In the genomic region with DNA sequence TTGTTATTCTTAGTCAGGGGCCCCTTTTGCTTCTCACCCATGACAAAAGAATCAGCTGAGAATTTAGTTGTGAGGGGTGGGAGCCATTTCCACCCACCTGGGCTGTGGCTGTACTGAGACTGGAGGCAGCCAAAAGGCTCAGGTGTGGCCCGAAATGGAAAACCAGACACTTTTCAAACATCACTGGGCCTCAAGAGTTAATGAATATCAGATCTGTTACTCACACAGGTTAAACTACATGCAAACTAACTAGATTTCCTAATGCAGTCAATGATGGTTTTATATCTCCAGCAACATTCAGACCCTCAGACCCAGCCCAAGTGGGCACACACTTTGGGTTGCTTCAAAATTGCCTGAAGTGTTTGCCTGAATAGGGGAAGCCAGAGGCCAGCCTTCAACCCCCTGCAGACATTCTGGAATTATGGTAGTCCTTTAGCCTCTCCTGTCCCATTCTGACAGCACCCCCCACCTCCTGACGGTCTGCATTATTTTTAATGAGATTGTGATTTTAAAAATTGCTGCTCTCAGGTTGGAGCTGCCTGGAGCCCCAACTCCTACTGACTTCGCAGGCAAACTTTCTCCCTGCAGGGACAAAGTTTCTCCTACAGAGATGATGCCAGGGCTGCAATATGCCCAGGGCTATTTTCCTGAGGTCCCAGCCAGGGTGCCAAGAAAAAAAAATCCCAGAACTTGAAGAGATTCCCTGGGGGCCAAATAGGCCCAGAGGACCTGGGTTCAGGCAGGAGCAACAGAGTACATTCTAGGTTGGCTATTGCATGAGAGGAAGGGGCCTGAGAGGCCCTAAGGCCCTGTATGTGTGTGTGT, we compare ENCODE assay signal across 9 mouse cellular contexts. TPM values are rescaled to one million over a fixed set of nuclear protein-coding genes. Genes with fewer than 3 reads are reported as not detected.
DNase-seq lines count a peak whose midpoint lies in the region; ATAC-seq lines count a peak whose summit lies in the region.
"Had no signal": no experiment of that assay in that cellular context is flagged by ENCODE, and none has a peak within 500 bp of the region (broad histone marks: within the 10 kb centered on the region; RNA-seq: fewer than 3 reads in every experiment).

No protein-coding gene starts in this region.

- H3K36me3 ChIP-seq in embryonic facial prominence, embryonic 14.5 days (ENCODE audit: control insufficient read depth, insufficient read depth, low read length), result peaks cover 25% of the 10 kb centered on the region; the same call in 1 of the 2 replicates
- H3K36me3 ChIP-seq in kidney, embryonic 14.5 days (ENCODE audit: control insufficient read depth, insufficient read depth, low read length), result peaks cover 56% of the 10 kb centered on the region
- H3K36me3 ChIP-seq: G1E had no signal

- H3K4me2 ChIP-seq in embryonic facial prominence, embryonic 14.5 days (ENCODE audit: low read depth, low read length), result peak overlapping the region; percentile 86
- H3K4me2 ChIP-seq in kidney, embryonic 14.5 days (replicated peaks; ENCODE audit: low read depth, low read length), result peak overlapping the region; percentile 82

- ATAC-seq in embryonic facial prominence, embryonic 14.5 days (ENCODE audit: low read depth), result no peak
- ATAC-seq in kidney, embryonic 14.5 days (ENCODE audit: low FRiP score, low TSS enrichment), result no peak

- peak overlapping the region; percentile 61 for H3K4me3 ChIP-seq in embryonic facial prominence, embryonic 14.5 days (ENCODE audit: low read depth, low read length)
- H3K4me3 ChIP-seq in kidney, embryonic 14.5 days (ENCODE audit: low read length), result peak overlapping the region; percentile 96

- H3K27ac ChIP-seq in embryonic facial prominence, embryonic 14.5 days (replicated peaks; ENCODE audit: low read depth, low read length), result peak overlapping the region; percentile 98
- peak overlapping the region; percentile 100 for H3K27ac ChIP-seq in kidney, embryonic 14.5 days (ENCODE audit: low read depth, low read length)

- no peaks in the 10 kb centered on the region for H3K9me3 ChIP-seq in embryonic facial prominence, embryonic 14.5 days (ENCODE audit: control insufficient read depth, low read length)
- no peaks in the 10 kb centered on the region for H3K9me3 ChIP-seq in kidney, embryonic 14.5 days (ENCODE audit: control insufficient read depth, low read length)

- peak; percentile 60 for DNase-seq in kidney, adult 18-20 months
- no peak for DNase-seq in kidney, postnatal 25 days
- DNase-seq in embryonic facial prominence, embryonic 14.5 days (ENCODE audit: low spot score), result no peak
- DNase-seq in neural tube, embryonic 10.5 days (ENCODE audit: extremely low spot score, low spot score), result peak; percentile 40
- DNase-seq in frontal cortex, postnatal 10 days (ENCODE audit: low spot score in 2 of 2), result no peak
- no peak for DNase-seq in layer of hippocampus, adult 8-10 months (ENCODE audit: low spot score in 2 of 2)
- DNase-seq in layer of hippocampus, postnatal 14 days (ENCODE audit: low spot score in 2 of 2), result no peak

- H3K4me1 ChIP-seq in embryonic facial prominence, embryonic 14.5 days (ENCODE audit: control insufficient read depth, insufficient read depth, low read length), result peaks cover 5% of the 10 kb centered on the region; the same call in 1 of the 2 replicates
- H3K4me1 ChIP-seq in kidney, embryonic 14.5 days (ENCODE audit: control insufficient read depth, insufficient read depth, low read length), result no peaks in the 10 kb centered on the region

- no peaks in the 10 kb centered on the region; the same call in 1 of the 2 replicates for H3K27me3 ChIP-seq in embryonic facial prominence, embryonic 14.5 days (replicated peaks; ENCODE audit: control insufficient read depth, insufficient read depth, low read length)
- no peaks in the 10 kb centered on the region for H3K27me3 ChIP-seq in kidney, embryonic 14.5 days (ENCODE audit: control insufficient read depth, insufficient read depth, low read length)

- 33% methylated on average over 3 of the region's 3 CpGs for WGBS in embryonic facial prominence, embryonic 14.5 days
- WGBS in kidney, embryonic 14.5 days, result 12% methylated on average over 3 of the region's 3 CpGs

- H3K9ac ChIP-seq in embryonic facial prominence, embryonic 14.5 days (ENCODE audit: low read depth, low read length), result peak overlapping the region; percentile 82
- peak overlapping the region; percentile 100 for H3K9ac ChIP-seq in kidney, embryonic 14.5 days (ENCODE audit: low read depth, low read length)

RNA-seq across cellular contexts. Expression of gene Nr2f2, which starts 9.6 kb away (rescaled TPM):
- 51.4 and 55.5 TPM in 2 replicates for polyA plus RNA-seq in embryonic facial prominence, embryonic 14.5 days (2014; fragmentation: Nextera tagmentation; extraction: Ambion mirVana)
- 310 and 320 TPM in 2 replicates for polyA plus RNA-seq in kidney, embryonic 14.5 days (2014; fragmentation: Nextera tagmentation; extraction: Ambion mirVana)
- total RNA-seq in layer of hippocampus, adult 8-10 months (2022), result 10 to 100 TPM; 40.5 to 53.3 (median 45.9) TPM
- total RNA-seq in layer of hippocampus, postnatal 14 days (2021), result 10 to 100 TPM; 46.4 to 51.8 TPM
- polyA plus RNA-seq: G1E had no signal

Comparison
In these comparisons a context has a peak if more than half of its experiments do, and no peak if none do; other contexts are left out.
1. DNase-seq: peak in kidney, adult 18-20 months (single experiment) and neural tube, embryonic 10.5 days (single experiment); none in kidney, postnatal 25 days (0 of 2), embryonic facial prominence, embryonic 14.5 days (single experiment), frontal cortex, postnatal 10 days (0 of 2), layer of hippocampus, adult 8-10 months (0 of 2) and layer of hippocampus, postnatal 14 days (0 of 2).